Mouse (Mus musculus) adrenal gland, adult 2 months (tissue): Measurements from ENCODE around the gene Cul4a. TPM values are rescaled to one million over a fixed set of nuclear protein-coding genes. Genes with fewer than 3 reads are reported as not detected.

Source experiments
- DNase-seq: peaks from one replicate; pipeline ENCODE4 v3.0.0; 2021
- polyA plus RNA-seq: library from polyadenylated mRNA; depleted of rRNA; stranded (reverse); fragments of >200 nt; gene quantifications from 2 replicates; pipeline ENCODE4 v1.2.3, GENCODE M21; 2012
- total RNA-seq, 2 experiments: library from RNA; stranded (reverse); gene quantifications; 2 replicates each; pipeline ENCODE4 v1.2.3; 2021

Cul4a gene
- total and polyA plus RNA-seq, 3 experiments: 108 to 132 (median 127) TPM

GRCm38 (mm10) chr8:13132220-13132619 lies 26.8 kb downstream of the Cul4a start:
- DNase-seq: peak; percentile 38

- no peak for DNase-seq
Measured at GRCm38 (mm10) chr8:13139641-13140182, 34.3 kb downstream of the Cul4a start.

GRCm38 (mm10) chr8:13141681-13142080 lies 36.3 kb downstream of the Cul4a start:
- DNase-seq: no peak

- peak; percentile 75 for DNase-seq
Measured at GRCm38 (mm10) chr8:13148476-13148875, 43.1 kb downstream of the Cul4a start.

GRCm38 (mm10) chr8:13149287-13149686 lies 43.9 kb downstream of the Cul4a start:
- DNase-seq: no peak

GRCm38 (mm10) chr8:13149866-13150265 lies 44.4 kb downstream of the Cul4a start:
- no peak for DNase-seq

- DNase-seq: no peak
Measured at GRCm38 (mm10) chr8:13150929-13151328, 45.5 kb downstream of the Cul4a start.

- peak; percentile 35 for DNase-seq
Measured at GRCm38 (mm10) chr8:13154099-13154498, 48.7 kb downstream of the Cul4a start.

- DNase-seq: no peak
Measured at GRCm38 (mm10) chr8:13155358-13155757, 49.9 kb downstream of the Cul4a start.

GRCm38 (mm10) chr8:13156327-13157097 lies 51.1 kb downstream of the Cul4a start:
- no peak for DNase-seq

GRCm38 (mm10) chr8:13158718-13159376 lies 53.4 kb downstream of the Cul4a start, which contains the start of gene Lamp1:
Gene Lamp1, plus strand, starts transcription at chr8:13159161.
- DNase-seq: peak; percentile 99

GRCm38 (mm10) chr8:13159377-13159881 lies 54.0 kb downstream of the Cul4a start:
- DNase-seq: no peak

- DNase-seq: no peak
Measured at GRCm38 (mm10) chr8:13160691-13161090, 55.3 kb downstream of the Cul4a start.

- DNase-seq: peak; percentile 59
Measured at GRCm38 (mm10) chr8:13162098-13162497, 56.7 kb downstream of the Cul4a start.

GRCm38 (mm10) chr8:13163563-13163962 lies 58.1 kb downstream of the Cul4a start:
- DNase-seq: no peak

GRCm38 (mm10) chr8:13164361-13164760 lies 58.9 kb downstream of the Cul4a start:
- no peak for DNase-seq

GRCm38 (mm10) chr8:13170510-13170909 lies 65.1 kb downstream of the Cul4a start:
- no peak for DNase-seq

- no peak for DNase-seq
Measured at GRCm38 (mm10) chr8:13174305-13174704, 68.9 kb downstream of the Cul4a start.

GRCm38 (mm10) chr8:13174811-13175210 lies 69.4 kb downstream of the Cul4a start:
- no peak for DNase-seq

- no peak for DNase-seq
Measured at GRCm38 (mm10) chr8:13175650-13176049, 70.2 kb downstream of the Cul4a start.

GRCm38 (mm10) chr8:13177173-13177852 lies 71.9 kb downstream of the Cul4a start:
- DNase-seq: no peak

GRCm38 (mm10) chr8:13178137-13178536 lies 72.7 kb downstream of the Cul4a start:
- no peak for DNase-seq
